Mouse (Mus musculus): ENCODE results near the gene Meox1. TPM values are rescaled to one million over a fixed set of nuclear protein-coding genes. Genes with fewer than 3 reads are reported as not detected.

The Meox1 gene
- polyA plus RNA-seq, 1 experiment from 2014 or later, result 24.1 TPM

Other genes starting within 250 kb of the Meox1 start
- 10.0 and 10.3 TPM in 2 replicates for gene Arl4d, start 228.8 kb downstream of the Meox1 start, polyA plus RNA-seq (2016; fragmentation: Nextera tagmentation; extraction: Ambion mirVana)
- gene Dhx8, start 161.5 kb downstream of the Meox1 start, polyA plus RNA-seq (2016; fragmentation: Nextera tagmentation; extraction: Ambion mirVana), result 25.8 and 26.5 TPM in 2 replicates
- 10.0 and 10.3 TPM in 2 replicates for gene Etv4, start 109.0 kb downstream of the Meox1 start, polyA plus RNA-seq (2016; fragmentation: Nextera tagmentation; extraction: Ambion mirVana)
- 0.77 and 1.6 TPM in 2 replicates for gene Sost, start 72.6 kb upstream of the Meox1 start, polyA plus RNA-seq (2016; fragmentation: Nextera tagmentation; extraction: Ambion mirVana)
- not detected in 2 replicates for gene Cfap97d1, start 89.9 kb upstream of the Meox1 start, polyA plus RNA-seq (2016; fragmentation: Nextera tagmentation; extraction: Ambion mirVana)
- gene Dusp3, start 92.6 kb upstream of the Meox1 start, polyA plus RNA-seq (2016; fragmentation: Nextera tagmentation; extraction: Ambion mirVana), result 53.7 and 54.9 TPM in 2 replicates
- 4.1 and 4.5 TPM in 2 replicates for gene Mpp3, start 134.1 kb upstream of the Meox1 start, polyA plus RNA-seq (2016; fragmentation: Nextera tagmentation; extraction: Ambion mirVana)
- 1.6 and 1.9 TPM in 2 replicates for gene Cd300lg, start 147.1 kb upstream of the Meox1 start, polyA plus RNA-seq (2016; fragmentation: Nextera tagmentation; extraction: Ambion mirVana)
- gene Mpp2, start 194.1 kb upstream of the Meox1 start, polyA plus RNA-seq (2016; fragmentation: Nextera tagmentation; extraction: Ambion mirVana), result 15.4 and 17.8 TPM in 2 replicates
- not detected in 2 replicates for gene Ppy, start 206.9 kb upstream of the Meox1 start, polyA plus RNA-seq (2016; fragmentation: Nextera tagmentation; extraction: Ambion mirVana)
- gene Pyy, start 213.5 kb upstream of the Meox1 start, polyA plus RNA-seq (2016; fragmentation: Nextera tagmentation; extraction: Ambion mirVana), result not detected in 2 replicates